Mouse (Mus musculus): Measurements from ENCODE around the gene Filip1.

The Filip1 gene

DNA sequence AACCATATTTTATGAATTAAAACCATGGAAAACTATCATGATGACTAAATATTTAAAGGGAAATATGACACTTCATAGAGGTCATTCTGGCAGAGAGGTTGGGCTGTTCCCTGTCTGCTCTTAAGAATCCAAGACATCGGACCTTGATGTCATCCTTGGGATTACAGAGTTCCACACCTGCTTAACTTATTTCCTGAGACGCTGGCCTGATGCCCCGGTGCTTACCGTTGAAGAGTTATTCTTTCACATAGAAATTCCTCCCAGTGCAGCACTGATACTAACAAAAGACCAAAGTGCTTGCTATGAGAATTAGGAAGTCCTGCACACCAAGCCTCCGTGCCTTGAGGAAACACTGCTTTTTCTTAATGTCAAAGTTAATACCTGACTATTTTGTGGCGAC is 62.6 kb downstream of the Filip1 start:
- DNase-seq (ENCODE audit: extremely low spot score, low spot score), result no peak

DNA sequence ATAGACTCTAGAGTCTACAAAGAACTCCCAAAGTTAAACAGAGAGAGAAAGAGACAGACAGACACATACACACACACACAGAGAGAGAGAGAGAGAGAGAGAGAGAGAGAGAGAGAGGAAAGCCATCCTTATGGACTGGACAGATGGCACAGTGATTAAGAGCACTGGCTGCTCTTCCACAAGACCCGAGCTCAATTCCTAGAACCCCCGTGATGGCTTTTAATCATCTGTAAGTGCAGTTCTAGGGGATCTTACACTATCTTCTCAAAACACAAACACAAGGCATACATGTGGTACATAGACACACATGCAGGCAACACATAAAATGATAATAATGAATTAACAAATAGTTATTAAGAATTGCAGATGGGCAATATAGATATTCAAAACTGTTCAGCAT is 64.3 kb downstream of the Filip1 start:
- no peak for DNase-seq (ENCODE audit: extremely low spot score, low spot score)

DNA sequence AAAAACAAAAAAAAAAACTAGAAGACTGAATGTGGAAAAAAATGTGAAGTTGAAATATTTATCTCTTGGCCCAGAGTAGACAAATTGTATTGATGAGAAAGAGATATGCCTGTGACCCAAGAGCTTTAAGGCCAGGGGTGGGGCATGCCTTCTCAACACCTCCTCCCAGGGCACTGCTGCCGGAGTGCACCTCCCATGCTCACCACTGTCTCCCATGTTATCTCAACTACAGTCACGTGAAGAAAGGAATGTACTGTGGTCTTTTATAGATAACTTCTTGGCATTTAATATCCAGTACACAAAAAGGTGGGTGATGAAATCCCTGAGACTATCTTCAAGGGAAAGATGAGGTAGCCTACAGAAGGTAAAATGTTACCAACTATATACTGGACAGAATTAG is 64.7 kb downstream of the Filip1 start:
- DNase-seq (ENCODE audit: extremely low spot score, low spot score), result no peak

DNA sequence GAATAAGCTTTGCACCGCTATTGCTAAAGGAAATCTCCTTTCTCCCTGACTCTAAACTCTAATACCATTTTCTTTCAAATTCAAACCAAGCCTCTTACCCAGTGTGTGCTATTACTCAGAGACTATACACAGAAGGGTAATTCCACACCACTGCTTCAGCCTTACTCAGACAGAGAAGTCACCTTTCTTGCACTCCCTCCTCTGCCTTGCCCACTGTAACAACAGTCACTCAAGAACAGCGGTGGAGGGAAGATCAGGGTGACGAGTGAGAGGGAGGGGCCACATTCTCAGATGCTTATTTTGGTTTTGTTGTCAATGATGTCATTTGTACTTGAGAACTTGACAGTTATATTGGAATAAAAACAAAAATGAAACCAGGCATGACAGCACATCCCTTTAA is 65.2 kb downstream of the Filip1 start:
- DNase-seq (ENCODE audit: extremely low spot score, low spot score), result no peak

DNA sequence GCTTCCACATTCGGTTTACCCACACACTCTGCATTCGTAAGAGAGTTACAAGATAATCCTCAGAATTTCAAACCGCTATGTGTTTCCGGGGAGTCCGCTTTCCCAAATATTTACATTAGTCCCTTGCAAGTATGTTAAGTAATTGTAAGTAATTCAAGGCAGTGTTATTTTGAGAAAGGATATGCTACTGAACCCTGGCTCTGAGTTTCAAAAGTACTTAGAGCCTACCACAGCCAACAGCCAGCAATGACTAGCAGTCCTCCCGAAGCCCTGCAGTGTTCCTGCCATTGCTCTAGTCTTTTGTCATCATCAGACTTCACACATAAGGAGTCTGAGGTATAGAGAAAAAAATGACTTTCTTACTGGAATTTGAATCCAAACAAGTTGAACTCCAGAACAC is 67.8 kb downstream of the Filip1 start:
- no peak for DNase-seq (ENCODE audit: extremely low spot score, low spot score)

DNA sequence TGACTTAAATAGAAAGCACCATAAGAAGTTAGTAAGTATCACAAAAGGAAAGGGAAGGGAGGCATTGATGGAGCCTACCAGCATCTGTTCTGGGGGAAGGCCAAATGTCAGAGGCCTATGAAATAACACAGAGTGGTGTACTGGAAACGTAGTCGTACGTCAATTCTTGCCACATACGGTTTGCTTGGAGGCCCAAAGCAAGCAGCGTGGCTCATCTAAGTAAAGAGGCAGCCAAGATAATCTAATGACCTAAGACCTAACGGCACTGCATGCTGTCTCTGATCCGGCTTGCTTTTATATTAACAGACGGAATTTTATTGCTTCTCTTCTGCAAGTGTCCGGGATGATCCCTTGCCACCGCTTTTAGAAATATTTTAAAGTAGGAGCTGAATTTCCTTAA is 68.7 kb downstream of the Filip1 start:
- DNase-seq (ENCODE audit: extremely low spot score, low spot score), result no peak

DNA sequence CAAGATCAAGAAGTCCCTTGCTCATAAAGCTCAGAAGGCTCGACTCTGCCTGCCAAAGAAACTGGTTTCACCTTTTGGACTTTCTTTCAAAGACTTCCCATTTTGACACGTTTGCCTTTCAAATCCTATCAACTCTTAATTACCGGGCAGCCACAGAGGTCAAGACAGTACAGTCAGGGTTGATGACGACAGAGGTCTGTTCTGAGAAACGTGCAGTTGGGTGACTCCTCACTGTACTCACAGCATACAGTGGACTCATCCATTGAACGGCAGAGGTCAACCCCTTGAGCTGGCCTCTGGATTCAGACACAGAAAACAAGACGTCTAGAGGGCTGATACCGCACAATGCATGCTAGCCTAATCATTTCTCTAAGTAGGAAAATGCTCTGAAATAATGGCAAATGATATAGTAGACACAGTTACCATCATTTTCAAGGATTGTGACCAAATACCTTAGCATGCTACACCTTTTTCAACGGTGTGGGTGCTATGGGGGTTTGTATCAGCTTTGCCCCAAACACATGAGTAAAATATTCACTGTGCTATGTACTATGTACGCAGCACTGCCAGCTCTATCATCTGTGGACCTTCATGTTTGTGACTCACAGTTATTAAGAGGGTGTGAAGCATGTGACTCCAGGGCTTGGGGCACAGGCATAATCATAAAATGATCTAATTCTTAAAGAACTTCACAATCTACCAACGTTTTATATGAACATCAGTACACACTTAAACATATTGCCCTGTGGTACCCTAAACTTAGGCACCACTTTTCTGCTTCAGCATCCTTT is 74.0 kb downstream of the Filip1 start:
- no peak for DNase-seq (ENCODE audit: extremely low spot score, low spot score)

DNA sequence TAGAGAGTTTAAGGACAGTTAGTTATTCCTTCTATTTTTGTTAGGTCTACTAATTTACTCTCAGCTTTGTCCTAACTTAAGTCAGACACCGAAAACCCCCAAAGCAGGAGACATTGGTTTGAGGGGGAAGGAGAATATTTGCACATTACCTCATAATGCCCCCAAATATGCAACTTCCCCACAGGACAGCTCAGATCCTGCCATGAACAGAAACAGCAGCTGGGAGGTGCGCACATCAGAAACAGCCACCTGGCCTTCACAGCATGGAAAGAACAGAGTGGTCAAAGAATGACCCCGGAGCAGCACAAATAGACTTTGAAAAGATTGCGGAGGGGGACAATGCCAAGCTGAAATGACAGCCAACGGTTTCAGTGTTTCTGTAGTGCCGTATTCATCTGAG is 75.1 kb downstream of the Filip1 start:
- no peak for DNase-seq (ENCODE audit: extremely low spot score, low spot score)

DNA sequence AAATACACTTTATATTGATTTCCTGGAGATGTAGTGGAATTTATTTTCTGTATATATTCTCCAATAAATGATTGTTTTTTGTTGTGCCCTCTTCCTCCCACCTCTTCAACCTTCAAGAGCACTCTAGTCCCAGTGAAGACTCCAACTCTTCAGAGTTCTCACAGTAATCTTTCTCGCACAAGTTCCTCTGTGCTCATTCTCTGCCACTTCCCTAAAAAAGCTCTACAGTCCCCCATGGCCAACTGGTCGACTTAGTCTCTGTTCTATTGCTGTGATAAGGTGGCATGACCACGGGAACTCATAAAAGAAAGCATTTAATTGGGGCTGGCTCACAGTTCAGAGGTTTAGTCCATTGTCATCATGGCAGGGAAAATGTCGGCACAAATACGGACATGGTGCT is 80.1 kb downstream of the Filip1 start:
- no peak for DNase-seq (ENCODE audit: extremely low spot score, low spot score)

DNA sequence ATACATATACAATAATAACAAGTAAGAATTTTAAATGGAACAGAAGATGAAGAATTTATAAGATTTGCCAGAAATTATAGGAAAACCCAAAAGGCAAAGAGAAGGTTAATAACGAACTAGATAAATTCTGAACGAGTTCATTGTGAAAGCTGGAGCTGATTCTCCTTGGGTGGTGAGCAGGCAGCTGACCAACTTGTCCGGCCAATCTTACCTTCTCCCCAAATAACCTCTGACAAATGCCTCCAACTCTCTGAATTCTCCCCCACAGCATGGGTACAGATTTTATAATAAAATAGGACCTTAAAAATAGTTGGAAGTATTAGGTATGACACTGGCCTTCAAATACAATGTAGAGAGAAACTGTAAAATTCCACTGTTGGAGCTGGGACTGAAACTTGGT is 84.6 kb downstream of the Filip1 start:
- no peak for DNase-seq (ENCODE audit: extremely low spot score, low spot score)

DNA sequence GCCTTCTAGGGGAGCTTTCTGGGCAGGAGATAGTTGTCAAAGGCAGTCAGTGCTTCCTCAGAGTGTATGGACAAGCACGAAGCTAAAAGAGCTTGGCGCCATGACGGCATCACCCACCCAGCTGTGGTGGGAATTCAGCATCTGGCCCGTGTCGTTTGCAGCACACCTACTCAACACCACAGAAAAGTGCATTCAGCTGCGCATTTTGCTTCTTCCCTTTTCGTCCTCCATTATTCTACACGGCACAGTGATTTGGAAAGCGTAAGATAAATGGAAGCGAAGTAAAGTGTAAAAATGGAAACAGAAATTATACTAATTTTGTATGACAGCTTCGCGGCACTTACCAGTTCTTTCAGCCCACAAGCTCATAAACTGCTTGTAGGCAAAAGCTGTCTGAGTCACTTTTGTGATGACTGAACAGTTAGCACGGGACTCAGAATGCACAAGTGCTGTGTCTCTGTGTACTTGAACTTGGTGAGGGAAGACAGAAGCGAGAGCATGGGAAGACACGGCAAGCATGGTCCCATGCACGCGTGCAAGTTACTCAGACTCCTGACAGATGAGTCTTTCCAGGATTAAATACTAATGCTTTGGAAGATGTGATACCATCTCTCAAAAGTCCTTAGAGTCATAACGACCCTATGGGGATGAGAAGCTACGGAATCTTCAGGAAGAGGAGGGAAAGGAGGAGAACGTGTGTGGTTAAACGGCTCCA is 85.3 kb downstream of the Filip1 start:
- no peak for DNase-seq (ENCODE audit: extremely low spot score, low spot score)

DNA sequence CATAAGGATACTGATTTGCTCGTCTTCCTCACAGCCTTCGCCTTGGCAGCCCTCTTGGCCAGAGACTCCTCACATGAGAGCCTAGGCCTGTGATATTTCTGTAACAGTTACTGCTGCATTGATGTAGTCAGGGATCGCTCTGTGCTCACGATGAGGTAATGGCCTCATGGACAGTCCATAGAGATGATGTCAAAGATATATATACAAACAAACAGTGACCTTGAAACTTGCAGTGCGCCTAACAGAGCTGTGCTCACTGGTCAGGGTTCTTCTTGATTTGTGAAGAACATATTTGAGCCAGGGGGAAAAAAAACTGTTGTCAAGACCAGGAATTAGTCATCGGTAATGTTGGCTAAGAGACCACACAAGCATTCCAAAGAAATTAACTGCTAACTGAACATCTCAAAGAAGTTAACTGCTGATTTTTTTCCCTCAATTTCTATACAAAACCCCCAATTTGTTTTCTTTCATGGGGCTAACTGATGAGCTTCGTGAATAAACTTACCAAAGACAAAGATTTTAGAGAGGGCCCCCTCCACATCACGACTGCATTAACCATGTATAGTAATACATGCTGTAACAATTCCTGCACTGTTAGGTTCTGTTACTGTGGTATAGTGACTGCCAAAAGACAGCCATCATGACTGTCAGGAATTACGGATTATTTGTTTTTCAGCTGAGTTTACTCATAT is 86.0 kb downstream of the Filip1 start:
- no peak for DNase-seq (ENCODE audit: extremely low spot score, low spot score)

DNA sequence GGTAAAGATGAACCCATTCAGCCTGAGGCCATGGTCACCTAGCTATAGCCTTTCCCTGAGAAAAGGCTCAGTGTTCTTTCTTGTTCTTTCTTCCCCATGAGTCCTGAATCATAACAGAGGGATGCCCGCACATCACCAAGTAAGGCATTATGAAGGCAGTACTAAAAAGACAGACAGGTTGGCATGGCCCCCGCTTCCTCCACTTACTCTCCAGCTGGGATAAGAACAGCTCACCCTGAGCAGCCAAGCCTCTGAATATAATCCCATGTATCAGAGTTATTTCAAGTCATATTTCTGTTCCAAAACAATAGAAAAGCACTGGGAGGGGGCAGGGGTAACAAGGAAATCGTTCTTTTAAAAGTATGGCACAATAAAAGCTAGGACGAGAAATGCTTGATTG is 86.7 kb downstream of the Filip1 start:
- no peak for DNase-seq (ENCODE audit: extremely low spot score, low spot score)

DNA sequence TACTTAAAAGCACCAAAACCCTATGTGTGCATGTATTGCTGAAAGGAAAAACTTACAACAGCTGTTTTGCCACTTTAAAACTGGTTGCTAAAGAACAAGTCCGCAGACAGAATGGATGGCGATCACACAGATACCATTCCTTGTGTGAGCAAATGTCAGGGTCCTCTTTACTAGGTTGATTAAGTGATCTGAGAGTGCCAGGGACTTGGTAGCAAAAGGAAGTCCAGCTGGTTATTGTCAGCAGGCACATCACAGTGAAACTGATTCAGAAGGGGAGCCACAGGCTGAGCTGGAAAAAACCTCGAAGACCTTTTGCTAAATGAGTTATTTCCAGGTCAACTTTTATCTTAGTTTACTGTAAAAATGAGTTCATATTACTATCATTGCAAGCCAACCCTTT is 89.4 kb downstream of the Filip1 start:
- DNase-seq (ENCODE audit: extremely low spot score, low spot score), result no peak

DNA sequence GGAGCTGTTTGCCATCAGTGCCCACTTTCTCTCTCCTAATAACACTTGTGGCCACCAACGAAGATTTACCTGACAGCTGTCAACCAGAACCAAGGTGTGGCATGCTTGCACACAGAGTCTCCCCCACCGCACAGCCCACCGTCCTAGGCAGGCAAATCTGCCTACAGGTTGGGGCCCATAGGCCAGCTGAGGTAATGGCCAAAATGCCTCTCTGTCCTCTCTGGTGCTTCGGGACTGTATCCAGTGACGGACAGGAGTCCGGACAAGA is 90.2 kb downstream of the Filip1 start:
- no peak for DNase-seq (ENCODE audit: extremely low spot score, low spot score)

DNA sequence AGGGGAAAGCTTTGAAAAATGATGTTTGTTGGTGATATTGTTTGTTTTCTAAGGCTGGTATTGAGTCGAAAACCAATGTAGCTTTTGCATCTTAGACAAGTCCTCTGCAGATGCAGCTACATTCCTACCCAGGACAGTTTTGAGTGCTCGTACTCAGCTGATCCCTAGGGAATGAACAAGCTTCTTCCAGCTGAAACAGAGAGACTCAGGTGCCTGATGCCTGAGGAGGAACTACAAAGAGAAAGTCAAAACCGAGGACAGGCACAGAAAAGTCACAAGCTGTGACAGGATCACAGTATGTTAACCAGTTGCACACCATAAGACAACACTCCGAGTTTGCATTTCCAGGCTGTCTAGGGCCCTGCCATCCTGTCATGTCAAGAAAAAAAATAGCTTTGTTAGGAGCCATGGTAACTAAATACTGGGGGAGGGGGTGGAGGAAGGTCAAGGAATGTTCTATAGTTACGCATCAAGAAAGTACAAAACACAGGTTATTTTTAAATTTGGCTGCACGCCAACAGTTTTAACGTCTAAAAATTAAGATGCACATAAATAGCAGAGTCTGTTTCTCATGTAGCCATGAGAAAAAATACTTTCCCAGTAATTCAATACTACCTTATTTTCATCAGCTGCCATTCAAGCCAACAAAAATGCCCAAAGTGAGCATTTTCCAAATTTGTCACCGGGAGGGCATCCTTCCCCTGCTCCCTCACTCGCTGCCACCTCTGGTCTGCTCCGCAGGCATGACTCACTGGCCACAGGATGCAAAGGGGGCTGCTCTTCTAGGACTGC is 90.8 kb downstream of the Filip1 start:
- DNase-seq (ENCODE audit: extremely low spot score, low spot score), result no peak

DNA sequence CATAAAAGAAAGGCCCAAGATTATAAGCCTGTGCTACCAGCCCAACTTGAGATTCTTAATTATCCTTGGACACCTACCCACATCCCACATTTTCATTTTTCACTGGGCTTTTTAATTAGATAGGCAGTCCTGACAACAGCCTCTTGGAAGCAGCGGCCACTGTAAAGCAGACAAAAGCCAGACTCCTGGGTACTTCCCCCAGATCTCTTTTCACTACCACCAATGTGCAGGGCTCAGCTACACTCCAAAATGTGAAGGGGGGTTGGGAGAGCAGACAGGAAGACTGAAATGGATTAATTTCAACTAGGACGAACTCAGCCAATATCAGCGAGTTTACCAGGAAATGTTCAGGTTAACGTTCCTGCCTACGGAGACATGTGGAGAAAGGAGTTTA is 92.1 kb downstream of the Filip1 start:
- no peak for DNase-seq (ENCODE audit: extremely low spot score, low spot score)

DNA sequence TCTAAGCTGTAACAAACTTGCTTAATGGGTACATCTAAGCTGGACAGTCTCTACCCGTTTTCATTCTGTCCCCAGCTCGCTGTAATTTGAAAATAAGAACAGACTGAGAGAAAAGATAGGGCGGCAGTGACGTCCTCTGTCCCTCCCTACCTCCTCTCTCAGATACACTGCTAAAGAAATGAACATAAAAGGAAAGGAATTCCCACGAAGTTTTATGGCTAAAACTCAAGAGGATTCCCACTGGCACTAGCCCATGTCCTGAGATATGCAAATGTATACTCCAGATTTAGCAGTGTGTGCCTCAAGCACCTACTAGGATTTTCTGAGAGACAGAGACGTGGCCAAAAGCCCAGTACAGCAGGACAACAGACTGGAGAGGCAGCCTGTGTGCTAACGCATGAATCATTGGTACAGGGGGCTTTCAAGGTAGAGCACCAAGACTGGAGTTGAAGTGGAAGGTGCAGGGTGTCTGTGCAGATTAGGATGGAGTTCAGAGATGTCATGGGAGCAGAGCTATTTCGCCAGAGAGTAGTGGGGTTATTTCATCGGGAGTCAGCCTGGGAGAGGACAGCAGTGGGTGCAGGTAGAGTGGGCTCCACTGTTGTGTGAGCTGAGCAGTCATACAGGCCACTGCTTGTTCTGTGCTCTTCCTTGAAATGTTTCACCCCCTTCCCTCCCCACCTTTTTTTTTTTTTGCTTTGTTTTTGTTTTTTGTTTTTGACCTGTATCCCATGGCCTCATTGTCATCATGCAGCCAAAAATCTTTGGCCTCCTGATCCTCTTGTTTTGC is 92.7 kb downstream of the Filip1 start:
- no peak for DNase-seq (ENCODE audit: extremely low spot score, low spot score)

DNA sequence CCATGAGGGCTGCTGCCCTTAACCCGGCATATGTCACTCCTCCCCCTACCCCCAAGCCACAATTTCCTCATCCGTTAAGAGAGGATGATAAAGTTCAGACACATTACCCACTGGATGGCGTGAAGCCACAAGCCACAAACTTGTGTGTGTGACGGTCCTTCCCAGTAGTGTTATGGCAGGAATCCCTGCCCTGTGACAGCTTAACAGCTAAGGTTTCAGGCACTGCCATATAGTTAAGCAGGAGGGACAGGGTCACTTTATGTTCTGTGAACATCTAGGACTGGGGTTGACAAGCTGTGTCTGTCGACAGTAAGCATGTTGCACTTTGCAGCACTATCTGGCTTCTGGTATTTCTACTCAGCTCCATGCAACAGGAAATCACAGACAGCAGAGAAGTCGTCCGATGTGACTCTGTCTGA is 93.3 kb downstream of the Filip1 start:
- no peak for DNase-seq (ENCODE audit: extremely low spot score, low spot score)

DNA sequence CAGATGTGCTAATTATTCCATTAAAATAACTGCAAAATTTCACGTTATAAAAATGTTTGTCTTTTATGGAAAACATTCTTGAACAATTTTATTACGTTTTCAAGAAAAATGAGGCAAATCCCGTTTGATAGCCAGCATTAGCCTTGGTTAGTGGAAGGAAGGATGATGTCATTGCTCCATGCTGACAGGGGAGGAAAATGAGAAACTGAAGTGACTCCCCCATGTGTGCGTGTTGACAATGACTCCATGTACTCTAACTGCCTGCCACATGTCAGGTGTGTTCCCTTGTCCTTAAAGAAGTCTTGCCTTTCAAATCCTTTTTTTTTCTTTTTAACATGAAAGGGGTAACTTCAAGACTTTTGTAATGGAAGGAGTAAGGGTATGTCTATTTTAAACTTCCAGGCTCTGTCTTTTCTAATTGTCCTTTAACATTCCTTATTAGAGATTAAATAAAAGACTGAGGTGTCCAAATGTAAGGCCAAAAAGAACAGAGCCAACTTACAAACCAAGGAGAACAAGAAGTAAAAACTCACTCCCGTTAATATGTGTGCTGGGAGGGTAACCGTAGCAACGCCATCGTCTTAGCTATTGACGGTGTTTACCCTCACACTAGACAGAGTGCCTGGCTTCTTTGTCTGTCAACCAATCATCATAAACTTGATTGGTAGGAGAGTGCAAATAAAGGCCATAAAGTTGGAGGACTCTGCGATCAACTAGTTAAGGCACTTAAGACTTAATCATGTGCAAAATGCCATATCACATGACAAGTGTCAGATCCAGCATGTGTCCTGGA is 94.1 kb downstream of the Filip1 start:
- DNase-seq (ENCODE audit: extremely low spot score, low spot score), result no peak
